Mouse (Mus musculus) cerebellum, adult 8-10 months (tissue): ENCODE measurements around the gene Dcaf12l1.
"Not testable (repeated sequence)": the region's sequence is repeated elsewhere in the genome, so short reads cannot be mapped to it uniquely, and the experiment has no call there.

ENCODE experiments used
- DNase-seq: peaks from one replicate; pipeline ENCODE4 v3.0.0; 2022

The Dcaf12l1 gene

GRCm38 (mm10) chrX:44789761-44790411 is at the start of gene Dcaf12l1:
Gene Dcaf12l1, minus strand, starts transcription at chrX:44790197.
- DNase-seq = peak; percentile 69

GRCm38 (mm10) chrX:44809356-44809755 is 19.4 kb upstream of the Dcaf12l1 start:
- not testable (repeated sequence) for DNase-seq

GRCm38 (mm10) chrX:44789036-44789760 is 799 bp downstream of the Dcaf12l1 start:
- DNase-seq = peak; percentile 33
